Mouse (Mus musculus): ENCODE measurements around the gene Ifit3.
"Not testable (repeated sequence)": the region's sequence is repeated elsewhere in the genome, so short reads cannot be mapped to it uniquely, and the experiment has no call there.

Ifit3 gene

GRCm38 (mm10) chr19:34583126-34583766 is at the start of gene Ifit3:
TSS of gene Ifit3 (plus strand) at chr19:34583531.
- DNase-seq (ENCODE audit: low read depth, low spot score): not testable (repeated sequence)

DNA sequence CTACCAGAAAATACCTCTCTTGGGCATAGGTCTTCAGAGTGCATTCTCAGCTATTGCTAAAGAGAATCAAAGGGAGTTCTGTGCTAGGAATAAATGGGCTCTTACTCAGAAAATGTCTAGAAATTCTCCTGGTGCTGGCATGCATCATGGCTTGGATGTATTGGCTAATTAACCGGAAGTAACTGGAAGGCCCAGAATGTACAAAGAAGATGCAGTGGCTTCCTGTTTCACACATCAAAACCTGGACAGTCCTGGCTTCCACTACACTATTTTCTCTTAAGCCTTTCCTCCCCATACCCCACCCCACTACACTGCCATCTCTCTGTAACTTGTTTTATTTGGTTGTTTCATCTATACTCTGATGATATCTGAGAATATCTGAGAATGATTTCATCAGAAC is 43.9 kb upstream of the Ifit3 start:
- no peak for DNase-seq (ENCODE audit: low read depth, low spot score)

- DNase-seq (ENCODE audit: low read depth, low spot score): no peak
Measured at GRCm38 (mm10) chr19:34546211-34546610, 37.1 kb upstream of the Ifit3 start.

DNA sequence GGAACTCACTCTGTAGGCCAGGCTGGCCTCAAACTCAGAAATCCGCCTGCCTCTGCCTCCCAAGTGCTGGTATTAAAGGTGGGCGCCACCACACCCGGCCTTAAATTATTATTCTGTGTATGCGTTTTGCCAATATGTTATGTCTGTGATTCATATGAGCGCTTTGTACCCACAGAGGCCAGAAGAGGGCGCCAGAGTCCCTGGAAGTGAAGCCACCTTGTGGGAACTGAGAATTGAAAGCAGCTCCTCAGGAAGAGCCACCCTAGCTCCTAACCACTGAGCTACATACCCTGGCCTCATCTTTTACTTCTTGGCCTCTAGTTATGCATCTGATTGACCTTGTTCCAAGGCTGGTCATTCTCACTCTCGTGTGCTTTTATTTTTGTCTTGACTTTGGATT is 35.4 kb upstream of the Ifit3 start:
- no peak for DNase-seq (ENCODE audit: low read depth, low spot score)

GRCm38 (mm10) chr19:34550205-34550533 is 33.2 kb upstream of the Ifit3 start:
- DNase-seq (ENCODE audit: low read depth, low spot score): no peak

DNA sequence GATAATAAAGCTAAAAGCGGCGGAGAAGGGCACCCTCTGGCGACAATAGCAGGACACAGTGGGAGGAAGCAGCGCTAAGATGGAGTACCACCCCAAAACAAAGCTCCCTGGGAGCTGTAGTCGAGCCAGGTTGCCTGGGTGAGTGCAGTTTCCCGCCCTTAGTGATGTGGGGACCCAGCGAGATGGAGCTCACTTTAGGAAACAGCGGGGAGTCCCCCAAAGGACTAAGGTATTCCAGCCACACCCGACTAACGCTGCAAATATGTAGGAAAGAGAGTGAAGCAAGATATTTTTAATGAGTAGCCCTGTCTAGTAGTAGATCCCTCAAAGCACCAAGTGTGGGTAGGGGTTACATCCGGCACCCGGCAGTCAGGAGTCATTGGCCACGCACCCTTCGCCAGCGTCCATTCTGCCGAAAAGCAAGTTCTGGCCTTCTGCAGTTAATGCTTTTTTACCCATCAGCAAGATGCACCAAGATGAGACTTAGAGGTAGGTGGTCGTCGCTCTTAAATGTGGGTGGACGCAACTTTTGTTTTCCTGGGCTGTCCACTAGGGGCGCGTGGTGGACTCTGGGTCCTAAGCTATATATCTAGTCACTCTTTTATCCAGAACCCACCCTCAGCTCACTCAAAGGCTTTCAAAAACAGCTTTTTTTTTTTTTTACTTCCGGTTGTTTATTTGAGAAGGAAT is 32.7 kb upstream of the Ifit3 start, which contains the start of gene Ifit2:
Gene Ifit2 (plus strand): TSS at position 161 of the 690 bp plus-strand sequence.
- DNase-seq (ENCODE audit: low read depth, low spot score): peak; percentile 81

DNA sequence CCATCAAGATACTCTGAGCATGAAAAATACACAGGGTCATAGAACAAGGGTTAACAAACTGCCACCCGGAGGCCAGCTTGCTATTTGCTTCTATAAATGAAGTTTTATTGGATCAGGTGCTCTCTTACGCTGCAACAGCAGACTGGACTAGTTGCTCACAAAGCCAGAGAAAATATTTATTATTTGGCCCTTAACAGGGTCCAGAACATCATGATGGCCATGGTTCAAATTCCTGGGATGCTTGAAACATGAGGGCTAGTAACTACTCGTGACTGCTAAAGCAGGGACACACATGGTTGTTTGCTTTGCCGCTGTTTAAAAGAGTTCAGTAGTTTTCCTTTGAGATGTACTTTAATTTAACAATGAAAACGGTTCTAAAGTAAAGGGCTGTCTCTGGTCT is 31.4 kb upstream of the Ifit3 start:
- DNase-seq (ENCODE audit: low read depth, low spot score): no peak

- DNase-seq (ENCODE audit: low read depth, low spot score): no peak
Measured at GRCm38 (mm10) chr19:34553021-34553420, 30.3 kb upstream of the Ifit3 start.

DNA sequence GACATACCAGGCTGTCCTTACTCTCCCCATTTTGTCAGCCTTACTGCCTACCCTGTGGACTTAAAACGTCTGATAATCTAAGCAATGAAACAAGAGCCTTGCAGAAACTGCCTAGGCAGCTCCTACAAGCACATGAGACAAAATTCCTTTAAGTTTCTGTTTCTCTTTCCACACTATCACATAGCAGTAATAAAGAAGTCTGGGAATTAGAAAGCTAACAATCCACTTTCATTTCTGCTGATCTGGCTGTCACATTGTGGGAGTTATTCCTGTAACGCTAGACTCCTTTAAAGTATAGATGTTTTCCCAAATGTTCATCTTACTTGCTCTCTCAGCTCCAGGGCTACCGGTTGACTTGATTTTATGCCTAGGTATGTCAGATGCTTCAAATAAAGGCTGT is 29.8 kb upstream of the Ifit3 start:
- DNase-seq (ENCODE audit: low read depth, low spot score): no peak

GRCm38 (mm10) chr19:34554061-34554460 is 29.3 kb upstream of the Ifit3 start:
- no peak for DNase-seq (ENCODE audit: low read depth, low spot score)

GRCm38 (mm10) chr19:34556621-34557020 is 26.7 kb upstream of the Ifit3 start:
- DNase-seq (ENCODE audit: low read depth, low spot score): no peak

DNA sequence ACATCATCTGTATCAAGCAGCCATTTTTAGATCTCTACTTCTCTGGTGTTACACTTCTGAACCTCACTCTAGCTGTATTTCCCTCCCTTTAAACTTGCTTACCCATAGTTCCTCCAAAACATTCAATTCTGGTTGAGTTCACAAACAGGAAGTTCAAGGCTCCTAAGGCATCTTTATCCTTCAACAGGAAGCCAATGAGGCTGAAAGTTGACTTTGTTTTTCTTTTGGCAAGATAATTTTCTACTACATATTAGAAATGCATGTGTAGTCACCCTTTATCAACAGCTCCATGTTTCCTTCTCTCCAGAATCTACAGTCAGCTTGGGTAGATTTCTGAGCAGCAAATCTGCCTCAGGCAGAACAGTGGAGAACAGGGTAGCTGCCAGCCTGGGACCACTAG is 20.8 kb upstream of the Ifit3 start:
- no peak for DNase-seq (ENCODE audit: low read depth, low spot score)

DNA sequence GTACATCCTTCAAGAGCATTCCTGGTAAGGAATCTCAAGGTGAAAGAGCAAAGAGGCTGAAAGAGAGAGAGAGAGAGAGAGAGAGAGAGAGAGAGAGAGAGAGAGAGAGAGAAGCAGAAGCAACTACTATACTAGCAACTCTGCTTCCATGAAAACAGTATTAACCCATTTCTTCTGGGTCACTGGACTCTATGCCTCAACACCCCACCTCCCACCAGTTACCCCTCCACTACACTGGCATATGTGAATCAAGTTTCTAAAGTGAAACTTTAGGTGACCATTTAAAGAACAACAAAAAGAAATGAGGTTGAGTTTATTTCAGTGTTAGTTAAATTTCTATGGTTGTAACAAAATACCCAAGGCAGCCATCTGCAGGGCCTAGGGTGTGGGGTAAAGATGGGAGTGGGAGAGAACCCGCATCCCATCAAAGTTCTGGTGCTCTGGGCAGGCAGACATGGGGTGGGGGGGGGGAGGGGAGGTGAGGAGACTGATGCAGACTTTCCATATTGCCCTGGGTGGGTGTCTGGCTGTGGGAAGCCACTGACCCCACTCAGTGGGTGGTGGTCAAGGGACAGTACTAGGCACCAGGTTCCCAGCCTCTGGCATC is 17.1 kb upstream of the Ifit3 start:
- no peak for DNase-seq (ENCODE audit: low read depth, low spot score)

GRCm38 (mm10) chr19:34568988-34569895 is 14.1 kb upstream of the Ifit3 start:
- no peak for DNase-seq (ENCODE audit: low read depth, low spot score)

GRCm38 (mm10) chr19:34569896-34570476 is 13.3 kb upstream of the Ifit3 start:
- no peak for DNase-seq (ENCODE audit: low read depth, low spot score)

- no peak for DNase-seq (ENCODE audit: low read depth, low spot score)
Measured at GRCm38 (mm10) chr19:34571080-34571479, 12.3 kb upstream of the Ifit3 start.

- DNase-seq (ENCODE audit: low read depth, low spot score): no peak
Measured at GRCm38 (mm10) chr19:34573650-34574049, 9.7 kb upstream of the Ifit3 start.

- DNase-seq (ENCODE audit: low read depth, low spot score): no peak
Measured at GRCm38 (mm10) chr19:34577121-34577520, 6.2 kb upstream of the Ifit3 start.

GRCm38 (mm10) chr19:34582696-34583095 is 635 bp upstream of the Ifit3 start:
- not testable (repeated sequence) for DNase-seq (ENCODE audit: low read depth, low spot score)

DNA sequence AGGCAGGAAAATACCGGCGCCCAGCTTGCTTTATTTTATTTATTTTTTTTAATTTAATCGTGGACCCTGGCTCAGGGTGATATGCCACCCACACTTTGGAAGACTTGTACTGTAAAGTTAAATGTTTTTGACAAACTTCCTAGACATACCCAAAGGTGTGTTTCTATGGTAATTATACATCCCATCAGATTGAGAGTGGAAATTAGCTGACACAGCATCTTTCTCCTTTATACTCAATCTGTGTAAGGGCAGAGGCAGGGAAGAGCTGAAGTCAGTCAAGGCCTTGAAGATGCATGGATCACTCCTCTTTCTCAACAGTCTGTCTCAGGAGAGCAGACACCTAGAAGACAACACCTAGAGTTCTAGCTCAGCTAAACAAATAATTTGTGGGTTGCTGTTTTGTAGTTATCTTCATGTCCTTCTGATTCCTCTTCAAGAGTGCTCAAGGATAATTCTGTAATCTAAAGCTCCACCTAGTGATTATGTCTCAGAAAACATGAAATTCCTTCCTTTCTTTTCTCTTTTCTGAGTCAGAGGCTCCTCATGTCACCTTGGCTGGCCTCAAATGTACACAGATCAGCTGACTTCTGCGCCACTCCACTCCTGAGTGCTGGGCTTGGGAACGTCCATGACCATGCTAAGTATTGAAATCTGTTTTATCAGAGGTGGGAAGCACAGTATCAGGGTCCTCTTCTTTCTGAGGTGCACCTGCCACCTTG is 2.6 kb downstream of the Ifit3 start:
- DNase-seq (ENCODE audit: low read depth, low spot score): not testable (repeated sequence)

All from brain, embryonic 18.5 days (tissue).